Mouse (Mus musculus): Measurements from ENCODE around the gene Secisbp2.
"Not testable (repeated sequence)": the region's sequence is repeated elsewhere in the genome, so short reads cannot be mapped to it uniquely, and the experiment has no call there.

Secisbp2 gene

DNA sequence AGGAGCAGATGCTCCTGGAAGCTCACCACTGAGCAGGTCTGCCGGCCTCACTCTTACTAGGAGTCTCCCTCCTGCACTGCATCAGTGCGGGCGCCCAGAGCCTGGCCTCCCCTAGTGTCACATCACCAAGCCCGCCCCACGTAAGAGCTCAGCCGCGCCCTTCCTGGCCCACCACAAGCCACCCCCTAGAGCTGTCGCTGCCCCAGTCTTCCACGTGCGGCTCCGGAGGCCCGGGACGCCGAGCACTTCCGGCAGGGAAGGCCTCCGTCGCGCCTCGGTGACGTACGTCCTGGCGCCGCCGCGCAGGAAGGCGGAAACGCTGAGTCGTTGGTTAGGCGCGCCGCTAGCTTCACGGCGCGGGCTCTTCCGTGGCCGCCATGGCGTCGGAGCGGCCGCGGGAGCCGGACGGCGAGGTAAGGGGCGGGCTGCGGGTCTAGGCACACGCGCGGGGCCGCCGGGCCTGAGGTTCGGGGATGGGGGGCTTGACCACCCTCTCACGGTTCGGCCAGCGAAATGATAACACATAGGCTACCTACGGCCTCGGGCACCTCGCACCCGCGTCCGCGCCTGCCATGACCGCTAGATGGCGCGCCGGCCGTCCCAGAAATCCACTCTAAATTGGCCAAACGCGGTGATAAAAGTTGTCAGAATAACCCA lies at the start of gene Secisbp2:
Gene Secisbp2, plus strand, starts transcription at position 290 of the 657 bp plus-strand sequence.
- peak; percentile 90 for DNase-seq (ENCODE audit: extremely low read depth, low read depth)

GRCm38 (mm10) chr13:51602764-51603163 lies 48.7 kb upstream of the Secisbp2 start:
- DNase-seq (ENCODE audit: extremely low read depth, low read depth): no peak

DNA sequence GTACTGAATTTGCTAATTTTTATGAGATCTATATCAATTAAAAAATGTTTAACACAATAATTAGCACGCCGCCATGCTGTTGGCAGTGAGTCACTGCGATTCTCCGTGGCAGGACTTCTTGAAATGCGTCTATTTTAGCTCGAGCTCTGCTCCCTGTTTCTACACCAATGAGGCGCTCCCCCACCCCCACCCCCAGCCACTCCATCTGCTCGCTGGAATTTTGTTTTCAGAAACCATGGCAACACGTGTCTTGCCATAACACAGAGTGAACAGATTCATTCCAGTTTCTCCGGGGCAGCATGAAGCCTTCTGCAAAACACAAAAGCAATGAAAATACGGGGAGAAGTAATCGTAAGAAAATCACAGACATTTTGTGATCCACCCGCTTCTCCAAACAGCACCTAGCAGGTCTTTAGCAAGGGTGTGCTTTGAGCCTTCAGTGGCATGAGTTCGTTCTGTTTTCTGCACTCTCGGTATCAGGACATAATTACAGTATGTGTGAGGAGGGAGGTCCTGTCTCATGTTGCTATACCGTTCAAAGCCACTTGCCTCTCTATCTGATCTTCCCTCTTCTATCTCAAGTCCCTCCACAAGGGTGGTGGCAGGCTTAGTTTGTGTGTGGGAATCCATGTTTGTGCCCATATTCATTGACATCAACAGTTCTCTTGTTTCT lies 48.1 kb upstream of the Secisbp2 start:
- no peak for DNase-seq (ENCODE audit: extremely low read depth, low read depth)

GRCm38 (mm10) chr13:51603894-51604244 lies 47.6 kb upstream of the Secisbp2 start:
- DNase-seq (ENCODE audit: extremely low read depth, low read depth): no peak

- DNase-seq (ENCODE audit: extremely low read depth, low read depth): no peak
Observed at GRCm38 (mm10) chr13:51609231-51609630, 42.3 kb upstream of the Secisbp2 start.

GRCm38 (mm10) chr13:51611060-51611459 lies 40.4 kb upstream of the Secisbp2 start:
- no peak for DNase-seq (ENCODE audit: extremely low read depth, low read depth)

GRCm38 (mm10) chr13:51611500-51611899 lies 40.0 kb upstream of the Secisbp2 start:
- no peak for DNase-seq (ENCODE audit: extremely low read depth, low read depth)

GRCm38 (mm10) chr13:51615815-51616214 lies 35.7 kb upstream of the Secisbp2 start:
- DNase-seq (ENCODE audit: extremely low read depth, low read depth): no peak

DNA sequence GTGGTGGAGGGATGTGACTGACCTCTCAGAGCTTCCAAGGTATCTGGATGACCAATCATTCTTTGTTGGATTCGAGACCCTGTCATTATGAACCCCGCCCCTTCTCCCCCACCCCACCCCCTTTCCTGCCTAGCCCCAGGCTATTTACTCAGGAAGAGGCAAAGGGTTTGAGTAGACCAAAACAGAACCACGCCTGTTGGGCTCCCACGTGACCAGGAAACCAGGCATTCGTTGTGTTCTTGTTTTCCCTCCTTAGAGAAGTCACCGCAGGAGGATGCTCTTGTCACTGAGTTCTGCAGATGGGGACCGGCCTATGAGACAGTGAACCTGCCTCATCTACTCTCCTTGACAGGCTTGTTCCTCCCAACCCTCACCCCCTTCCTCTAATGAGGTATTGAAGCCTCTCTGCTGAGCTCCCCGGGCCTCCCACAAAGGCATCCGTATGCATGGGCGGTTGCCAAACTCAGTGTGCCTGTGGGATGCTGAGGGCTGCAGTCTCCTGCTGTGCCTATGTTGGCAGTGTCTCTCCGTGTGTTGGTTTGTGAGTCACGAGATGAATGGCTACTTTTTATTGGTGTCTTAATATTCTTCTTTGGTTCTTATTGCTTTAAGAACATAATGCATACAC lies 35.0 kb upstream of the Secisbp2 start:
- DNase-seq (ENCODE audit: extremely low read depth, low read depth): no peak

GRCm38 (mm10) chr13:51617306-51617705 lies 34.2 kb upstream of the Secisbp2 start:
- DNase-seq (ENCODE audit: extremely low read depth, low read depth): no peak

DNA sequence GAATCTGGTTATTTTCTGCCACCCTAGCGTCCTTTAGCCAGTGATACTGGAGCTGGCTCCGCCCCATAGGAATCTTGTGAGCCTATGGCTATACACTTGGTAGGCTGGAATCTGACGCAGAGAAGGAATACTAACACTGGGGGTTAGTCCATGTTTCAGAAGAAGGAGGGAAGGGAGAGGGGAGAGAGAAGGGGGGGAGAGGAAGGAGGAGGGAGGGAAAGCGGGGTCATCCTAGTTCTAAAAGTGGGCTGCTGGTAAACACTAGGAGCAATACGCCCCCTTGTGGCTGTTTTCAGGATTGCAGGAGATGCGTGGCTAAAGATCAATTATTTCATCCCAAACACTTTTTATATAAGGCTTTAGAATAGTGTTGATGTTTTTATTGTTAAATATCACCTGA lies 33.6 kb upstream of the Secisbp2 start:
- peak; percentile 34 for DNase-seq (ENCODE audit: extremely low read depth, low read depth)

- DNase-seq (ENCODE audit: extremely low read depth, low read depth): no peak
Observed at GRCm38 (mm10) chr13:51618602-51619001, 32.9 kb upstream of the Secisbp2 start.

GRCm38 (mm10) chr13:51622626-51623025 lies 28.9 kb upstream of the Secisbp2 start:
- no peak for DNase-seq (ENCODE audit: extremely low read depth, low read depth)

GRCm38 (mm10) chr13:51623678-51624077 lies 27.8 kb upstream of the Secisbp2 start:
- no peak for DNase-seq (ENCODE audit: extremely low read depth, low read depth)

- DNase-seq (ENCODE audit: extremely low read depth, low read depth): no peak
Observed at GRCm38 (mm10) chr13:51628273-51628848, 23.1 kb upstream of the Secisbp2 start.

DNA sequence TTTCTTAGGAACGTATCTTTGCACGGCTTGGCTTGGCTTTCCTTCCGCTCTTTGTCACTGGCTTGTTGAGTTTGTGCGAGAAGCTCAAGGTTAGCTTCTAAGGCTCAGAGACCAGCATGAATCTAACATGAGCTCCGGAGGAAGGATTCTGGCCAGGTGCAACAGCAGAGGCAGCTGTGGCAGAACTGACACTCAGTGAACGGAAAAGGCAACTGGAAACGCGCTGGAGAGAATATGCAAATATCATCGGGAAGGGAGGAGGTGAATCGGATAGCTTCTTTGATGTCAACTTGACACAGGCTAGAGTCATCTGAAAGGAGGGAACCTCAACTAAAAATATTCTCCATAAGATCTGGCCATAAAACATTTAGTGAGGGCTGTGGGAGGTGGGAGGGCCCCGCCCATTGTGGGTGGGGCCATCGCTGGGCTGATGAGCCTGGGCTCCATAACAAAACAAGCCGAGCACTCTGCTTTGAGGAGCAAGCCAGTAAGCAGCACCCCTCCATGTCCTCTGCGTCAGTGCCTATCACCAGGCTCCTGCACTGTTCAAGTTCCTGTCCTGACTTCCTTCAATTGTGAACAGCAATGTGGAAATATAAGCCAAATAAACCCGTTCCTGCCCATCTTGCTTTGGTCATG lies 20.0 kb upstream of the Secisbp2 start:
- DNase-seq (ENCODE audit: extremely low read depth, low read depth): no peak

DNA sequence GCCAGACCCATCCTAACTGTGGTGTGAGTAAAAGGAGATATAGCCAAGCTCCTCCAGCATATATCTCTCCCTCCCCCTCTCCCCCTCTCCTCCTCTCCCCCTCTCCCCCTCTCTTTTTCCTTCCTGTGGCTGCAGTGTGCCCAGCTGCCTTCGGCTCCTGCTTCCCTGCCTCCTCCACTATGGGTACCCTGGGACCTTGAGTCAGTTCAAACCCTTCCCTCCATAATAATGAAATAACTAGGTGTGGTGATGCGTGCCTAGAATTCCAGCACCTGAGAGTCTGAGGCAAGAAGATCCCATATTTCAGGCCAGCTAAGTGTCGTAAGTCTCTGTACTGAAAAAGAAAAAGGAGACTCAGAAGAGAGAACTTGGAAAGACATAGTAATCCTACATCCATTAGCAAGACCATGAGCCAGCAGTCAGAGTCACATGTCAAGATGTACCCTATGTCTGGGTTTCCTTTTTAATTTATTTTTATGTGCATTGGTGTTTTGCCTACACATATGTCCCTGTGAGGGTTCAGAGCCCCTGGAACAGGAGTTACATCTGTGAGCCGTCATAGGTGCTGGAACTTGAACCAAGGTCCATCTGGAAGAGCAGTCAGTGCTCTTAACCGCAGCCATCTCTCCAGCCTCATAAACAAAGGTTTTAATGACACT lies 18.8 kb upstream of the Secisbp2 start:
- DNase-seq (ENCODE audit: extremely low read depth, low read depth): no peak

DNA sequence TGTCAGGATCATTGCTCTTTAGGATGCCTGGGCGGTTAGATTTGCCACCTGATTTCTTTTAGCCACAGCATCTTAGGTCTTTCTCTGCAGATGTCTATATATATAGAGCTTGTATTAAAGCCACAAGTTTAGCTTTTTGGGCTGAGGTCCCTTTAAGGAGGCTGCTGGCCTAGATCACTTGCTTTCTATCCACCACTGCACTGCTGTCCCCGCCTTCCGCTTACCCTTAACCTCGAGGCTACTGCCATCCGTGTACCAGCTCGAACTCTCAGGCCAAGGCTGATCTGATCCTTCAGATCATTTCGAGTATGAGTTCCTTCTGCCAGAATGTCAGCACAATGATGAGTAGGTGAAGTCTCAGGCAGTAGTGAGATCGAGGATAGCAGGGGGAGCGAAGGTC lies 16.1 kb upstream of the Secisbp2 start:
- DNase-seq (ENCODE audit: extremely low read depth, low read depth): not testable (repeated sequence)

DNA sequence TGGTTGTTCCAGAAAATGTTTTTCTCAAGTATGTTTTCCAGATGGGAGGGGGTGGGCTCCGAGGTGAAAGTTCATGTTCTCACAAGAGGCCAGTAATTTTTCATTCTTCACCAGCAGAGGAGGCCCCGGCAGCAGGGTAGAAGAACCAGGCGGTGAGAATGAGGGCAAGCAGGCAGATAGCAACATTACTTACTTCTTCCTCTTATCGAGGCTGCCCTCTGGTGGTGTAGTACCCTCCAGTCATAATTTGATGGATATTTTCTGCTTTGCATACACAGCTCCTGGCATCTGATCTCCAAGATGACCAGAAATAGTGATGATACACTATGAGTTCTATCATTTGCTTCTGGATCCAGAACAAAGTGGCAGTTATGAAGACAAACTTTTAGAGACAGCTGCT lies 12.5 kb upstream of the Secisbp2 start:
- DNase-seq (ENCODE audit: extremely low read depth, low read depth): no peak

GRCm38 (mm10) chr13:51641424-51641823 lies 10.1 kb upstream of the Secisbp2 start:
- no peak for DNase-seq (ENCODE audit: extremely low read depth, low read depth)

DNA sequence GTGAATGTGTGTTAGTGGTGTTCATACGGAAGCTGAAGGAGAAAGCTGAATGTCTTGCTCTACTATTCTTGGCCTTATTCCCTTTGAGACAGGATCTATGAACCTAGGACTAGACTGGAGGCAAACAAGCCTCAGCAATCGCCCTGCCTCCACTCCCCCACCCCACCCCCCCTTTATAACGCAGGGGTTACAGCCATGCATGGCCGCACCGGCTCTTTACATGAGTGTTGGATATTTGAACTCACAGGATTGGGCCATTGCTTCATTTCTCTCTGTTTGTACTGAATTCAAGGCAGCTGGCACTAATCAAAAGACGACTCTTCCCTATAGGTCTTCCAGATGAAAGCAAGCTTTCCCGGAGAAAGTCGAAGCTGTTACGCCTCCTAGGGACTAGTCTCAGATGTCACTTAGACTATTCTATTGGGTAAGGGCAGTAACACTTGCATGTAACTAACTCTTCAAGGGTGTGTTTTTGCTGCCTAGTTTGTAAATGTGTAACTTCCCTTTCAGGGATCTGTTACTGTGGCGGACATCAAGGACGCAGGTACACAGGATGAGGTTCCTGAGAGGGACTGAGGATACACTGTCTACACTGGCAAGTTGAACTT lies 9.2 kb upstream of the Secisbp2 start:
- DNase-seq (ENCODE audit: extremely low read depth, low read depth): no peak
